Mouse (Mus musculus): Measurements from ENCODE around the gene Ddb1. TPM values are rescaled to one million over a fixed set of nuclear protein-coding genes. Genes with fewer than 3 reads are reported as not detected.

Gene Ddb1
- total RNA-seq (2023), result 229 TPM

DNA sequence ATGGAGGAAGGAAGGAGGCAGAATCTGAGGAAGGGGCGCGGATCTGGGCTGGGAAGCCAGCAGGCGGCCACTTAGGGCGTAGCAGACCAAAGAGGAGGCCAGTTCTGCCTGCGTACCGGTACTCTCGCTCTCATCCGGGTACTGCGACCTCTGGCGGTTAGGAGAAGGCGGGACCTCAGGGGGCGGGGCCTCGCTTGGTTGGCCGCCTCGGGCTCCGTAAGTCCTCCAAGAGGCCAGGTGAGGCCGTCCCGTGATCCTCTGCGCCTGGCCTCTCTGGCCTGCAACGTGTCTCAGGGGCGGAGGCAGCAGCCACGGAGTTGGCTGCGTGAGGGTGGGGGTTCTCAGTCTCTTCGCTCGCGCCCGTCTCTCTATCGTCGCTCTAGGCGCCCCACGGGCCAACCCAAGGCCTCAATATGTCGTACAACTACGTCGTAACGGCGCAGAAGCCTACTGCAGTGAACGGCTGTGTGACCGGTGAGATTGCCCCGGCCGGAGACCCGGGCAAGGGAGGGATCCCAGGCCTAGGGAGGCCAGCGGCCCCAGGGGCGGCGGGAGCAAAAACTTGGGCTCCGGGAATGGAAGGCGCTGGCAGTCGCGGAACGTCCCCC, at the start of gene Ddb1, which contains the start of gene Tkfc:
Gene Ddb1, plus strand, starts transcription at position 35 of the 608 bp plus-strand sequence.
Gene Tkfc, minus strand, starts transcription at position 362 of the 608 bp plus-strand sequence.

DNA sequence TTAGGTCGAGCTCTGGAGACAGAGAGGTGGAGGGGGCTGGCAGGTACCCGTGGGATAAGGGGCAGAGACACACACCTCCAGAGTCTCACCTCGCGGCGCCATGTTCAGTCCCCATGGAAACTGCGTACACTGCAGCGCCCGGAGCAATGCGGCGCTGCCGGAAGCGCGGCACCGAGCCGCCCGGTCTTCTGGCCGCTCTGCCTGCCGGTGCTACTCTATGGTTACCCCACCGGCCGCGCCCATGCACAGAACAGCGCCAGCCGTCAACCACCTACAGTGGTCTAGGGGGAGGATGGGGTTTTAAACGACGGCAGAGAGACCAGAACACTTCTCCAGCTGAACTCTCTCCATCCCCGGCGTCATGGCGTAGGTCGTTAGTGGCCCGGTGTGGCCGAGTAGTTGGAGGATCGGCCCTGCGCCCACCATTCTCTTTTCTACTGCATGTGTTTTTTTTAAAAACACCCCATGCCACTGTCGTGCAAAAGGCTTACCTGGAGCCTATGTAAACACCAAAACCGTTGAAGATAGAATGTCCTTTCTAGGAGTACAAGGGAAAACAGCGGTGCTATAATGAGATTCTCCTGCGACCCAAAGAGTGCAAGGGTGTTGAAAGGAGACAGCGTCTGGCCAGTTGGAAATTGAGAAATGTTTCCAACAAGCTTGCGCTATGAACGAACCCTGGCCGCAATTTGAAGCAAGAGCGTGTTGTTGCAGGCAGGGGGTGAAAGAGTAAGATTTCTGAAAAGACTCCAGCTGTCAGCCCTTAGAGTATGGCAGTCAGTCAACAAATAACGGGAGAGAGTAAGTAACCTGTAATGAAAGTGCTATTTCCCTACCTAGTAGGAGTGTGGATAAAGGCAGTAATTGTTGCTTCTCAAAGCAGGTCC, 49.3 kb upstream of the Ddb1 start, which contains the start of gene Tmem216:
Gene Tmem216, minus strand, starts transcription at position 615 of the 887 bp plus-strand sequence.

GRCm38 (mm10) chr19:10576690-10577561, 28.2 kb upstream of the Ddb1 start, which contains the start of the genes Cyb561a3 and Tmem138:
TSS of gene Cyb561a3 (plus strand) at chr19:10577172.
TSS of gene Tmem138 (minus strand) at chr19:10577362.

DNA sequence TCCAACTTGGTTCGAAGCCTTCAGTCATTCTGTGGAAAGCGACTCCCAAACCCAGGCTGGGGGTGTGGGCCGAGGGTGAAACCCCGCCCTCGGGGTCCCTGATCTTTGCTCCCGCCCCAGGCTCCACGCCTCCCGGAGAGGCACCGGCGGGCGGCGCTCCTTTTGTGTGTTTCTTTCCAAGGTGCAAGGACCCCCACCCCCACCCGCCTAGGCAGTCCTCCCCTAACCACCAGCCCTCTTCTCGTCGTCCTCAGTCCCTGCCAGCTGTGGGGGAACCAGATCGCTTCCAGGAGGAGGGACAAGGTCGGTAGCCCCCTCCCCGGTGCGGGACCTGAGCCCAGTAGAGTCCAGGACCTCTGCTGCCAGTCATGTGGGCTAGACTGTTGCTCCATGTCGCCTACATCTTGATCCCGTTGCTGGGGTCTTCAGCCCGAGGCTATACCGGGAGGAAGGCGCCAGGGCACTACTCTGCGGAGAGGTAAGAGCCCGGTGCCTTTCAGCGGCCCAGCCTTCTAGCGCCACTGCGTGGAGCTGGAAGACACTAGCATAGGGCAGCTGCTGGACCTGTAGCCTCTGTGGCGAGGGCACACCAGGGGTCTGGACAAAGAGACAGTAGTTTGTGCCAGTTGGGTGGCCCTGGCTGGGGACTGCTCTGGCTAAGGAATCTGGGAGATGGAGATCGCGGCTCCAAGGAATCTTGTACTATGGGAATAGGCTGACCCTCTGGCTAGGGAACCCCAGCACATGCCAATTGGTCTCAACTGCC, 29.2 kb downstream of the Ddb1 start, which contains the start of gene Vwce:
Gene Vwce, plus strand, starts transcription at position 108 of the 766 bp plus-strand sequence.

DNA sequence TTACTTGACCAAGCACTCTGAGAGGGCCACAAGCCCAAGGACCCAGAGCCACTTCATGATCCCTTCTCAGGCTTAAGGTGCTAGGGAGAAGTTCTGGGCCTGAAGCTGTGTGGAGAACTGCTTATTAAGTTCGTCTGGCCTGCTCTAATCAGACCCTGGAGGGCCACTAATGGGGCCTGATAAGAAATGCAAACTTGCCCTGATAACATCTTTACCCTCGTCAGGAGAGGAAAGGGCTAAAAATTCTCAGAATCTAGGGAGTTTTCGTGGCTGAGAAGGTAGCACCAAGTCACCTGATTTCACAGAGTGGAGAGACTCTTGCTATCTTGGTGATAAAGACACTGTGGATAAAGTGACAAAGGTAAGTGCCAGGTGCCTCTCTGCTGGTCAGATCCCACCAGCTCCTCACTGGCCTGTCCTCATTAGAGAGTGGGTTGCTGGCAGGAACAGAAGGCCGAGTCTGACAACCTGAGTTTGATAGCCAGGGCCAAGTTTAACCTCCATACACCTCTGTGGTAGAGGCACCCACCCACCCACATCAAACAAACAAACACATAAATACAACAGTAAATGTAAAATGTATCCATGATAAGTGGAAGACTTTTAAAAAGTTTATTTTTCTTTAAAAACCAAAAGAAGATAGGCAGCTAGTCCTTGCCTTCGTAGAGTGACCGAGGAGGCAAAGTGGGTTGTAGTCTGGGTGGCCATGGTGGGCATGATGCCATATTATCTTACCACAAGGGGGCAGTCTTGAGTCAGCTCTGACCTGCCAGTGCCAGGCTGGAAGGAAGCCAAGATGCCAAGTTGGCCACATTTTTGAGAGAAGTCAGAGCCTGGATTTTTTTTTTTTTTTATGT, 73.0 kb downstream of the Ddb1 start, which contains the start of gene Pga5:
Gene Pga5, minus strand, starts transcription at position 157 of the 857 bp plus-strand sequence.

Other genes starting within 250 kb of the Ddb1 start
- not detected for gene Syt7, start 216.2 kb upstream of the Ddb1 start, total RNA-seq (2023)
- not detected for gene Lrrc10b, start 147.9 kb upstream of the Ddb1 start, total RNA-seq (2023)
- 3.5 TPM for gene Ppp1r32, start 122.4 kb upstream of the Ddb1 start, total RNA-seq (2023)
- 147 TPM for gene Cpsf7, start 80.1 kb upstream of the Ddb1 start, total RNA-seq (2023)
- gene Sdhaf2, start 79.2 kb upstream of the Ddb1 start, total RNA-seq (2023), result 42.6 TPM
- 4.4 TPM for gene Tmem216, start 49.1 kb upstream of the Ddb1 start, total RNA-seq (2023)
- gene Cyb561a3, start 28.2 kb upstream of the Ddb1 start, total RNA-seq (2023), result 28.4 TPM
- gene Tmem138, start 28.0 kb upstream of the Ddb1 start, total RNA-seq (2023), result 5.7 TPM
- gene Tkfc, start 327 bp downstream of the Ddb1 start, total RNA-seq (2023), result 6.8 TPM
- gene Vwce, start 28.9 kb downstream of the Ddb1 start, total RNA-seq (2023), result 7.2 TPM
- gene Pga5, start 72.7 kb downstream of the Ddb1 start, total RNA-seq (2023), result not detected
- gene Vps37c, start 83.4 kb downstream of the Ddb1 start, total RNA-seq (2023), result 19.2 TPM
- gene Cd5, start 133.7 kb downstream of the Ddb1 start, total RNA-seq (2023), result 323 TPM
- 312 TPM for gene Cd6, start 224.7 kb downstream of the Ddb1 start, total RNA-seq (2023)
- 4.9 TPM for gene Slc15a3, start 234.4 kb downstream of the Ddb1 start, total RNA-seq (2023)

Data from CD4-positive naive resting alpha-beta T cell, adult 76 days (primary cell).